Mouse (Mus musculus) neutrophil, adult 5-6 weeks (primary cell): ENCODE measurements around the gene Gm16253. TPM values are rescaled to one million over a fixed set of nuclear protein-coding genes. Genes with fewer than 3 reads are reported as not detected.
A peak's percentile ranks its signal among the peaks of the same experiment; 100 is the strongest.

Experiments used
- ATAC-seq: fragments of 151-379, 151-347 bp; 2 replicates; pipeline ENCODE4 v1.8.0; 2017; ENCODE audit warnings: mild to moderate bottlenecking, moderate TSS enrichment; ENCODE audit not compliant: insufficient number of reproducible peaks, poor library complexity, low FRiP score, severe bottlenecking; ENCODE audit errors: extremely low read depth
- total RNA-seq: library from RNA; stranded (forward); fragments of 200-1000 nt; gene quantifications from 2 replicates; pipeline ENCODE4 v1.2.3, GENCODE M21; 2017

Gene Gm16253
- total RNA-seq, 1 experiment from 2014 or later, result not detected

- no peak for ATAC-seq
Observed at GRCm38 (mm10) chr3:96569966-96570605, 6.7 kb upstream of the Gm16253 start.

GRCm38 (mm10) chr3:96570643-96571042 is 6.1 kb upstream of the Gm16253 start:
- ATAC-seq, result no peak

- ATAC-seq, result no peak
Observed at GRCm38 (mm10) chr3:96571336-96571735, 5.4 kb upstream of the Gm16253 start.

GRCm38 (mm10) chr3:96571896-96572698 is 4.7 kb upstream of the Gm16253 start:
- ATAC-seq, result no peak

- no peak for ATAC-seq
Observed at GRCm38 (mm10) chr3:96573611-96574511, 2.9 kb upstream of the Gm16253 start.

- ATAC-seq, result no peak
Observed at GRCm38 (mm10) chr3:96575272-96575984, 1.4 kb upstream of the Gm16253 start.

GRCm38 (mm10) chr3:96576005-96576658 is 652 bp upstream of the Gm16253 start:
- no peak for ATAC-seq

GRCm38 (mm10) chr3:96577566-96577965 is 782 bp downstream of the Gm16253 start:
- no peak for ATAC-seq

GRCm38 (mm10) chr3:96578561-96579238 is 1.9 kb downstream of the Gm16253 start:
- no peak for ATAC-seq

- ATAC-seq, result no peak
Observed at GRCm38 (mm10) chr3:96579239-96579750, 2.5 kb downstream of the Gm16253 start.

GRCm38 (mm10) chr3:96579885-96580454 is 3.2 kb downstream of the Gm16253 start:
- peak; percentile 89 for ATAC-seq

- ATAC-seq, result no peak
Observed at GRCm38 (mm10) chr3:96581141-96581540, 4.4 kb downstream of the Gm16253 start.

- no peak for ATAC-seq
Observed at GRCm38 (mm10) chr3:96581771-96582515, 5.2 kb downstream of the Gm16253 start.

GRCm38 (mm10) chr3:96583386-96583785 is 6.6 kb downstream of the Gm16253 start:
- ATAC-seq, result no peak

- ATAC-seq, result no peak
Observed at GRCm38 (mm10) chr3:96590657-96591056, 13.9 kb downstream of the Gm16253 start.

- no peak for ATAC-seq
Observed at GRCm38 (mm10) chr3:96593374-96593773, 16.6 kb downstream of the Gm16253 start.
